Mouse (Mus musculus) lung, postnatal 10 days (tissue): ENCODE measurements around the gene Mpdu1.

ENCODE experiments used
- DNase-seq: peaks from one replicate; pipeline ENCODE4 v3.0.0; 2021

The Mpdu1 gene

DNA sequence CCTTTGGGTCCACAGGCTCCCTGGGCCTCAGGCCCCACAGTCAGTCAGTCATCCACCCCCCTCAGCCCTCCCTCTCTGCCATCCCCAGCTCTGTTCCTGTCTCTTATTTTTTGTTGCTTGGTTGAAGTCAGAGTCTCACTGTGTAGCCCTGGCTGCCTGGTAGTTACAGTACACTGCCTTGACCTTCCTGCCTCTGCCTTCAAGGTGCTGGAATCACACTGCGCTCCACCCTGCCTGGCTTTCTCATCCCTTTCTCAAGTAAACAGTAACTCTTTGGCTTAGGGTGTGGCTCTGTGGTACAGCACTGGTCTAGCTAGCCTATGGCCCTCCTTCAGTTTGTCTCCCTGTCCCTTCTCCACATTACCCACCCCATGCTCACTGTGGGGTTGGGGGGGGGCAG is 27.4 kb upstream of the Mpdu1 start:
- no peak for DNase-seq

DNA sequence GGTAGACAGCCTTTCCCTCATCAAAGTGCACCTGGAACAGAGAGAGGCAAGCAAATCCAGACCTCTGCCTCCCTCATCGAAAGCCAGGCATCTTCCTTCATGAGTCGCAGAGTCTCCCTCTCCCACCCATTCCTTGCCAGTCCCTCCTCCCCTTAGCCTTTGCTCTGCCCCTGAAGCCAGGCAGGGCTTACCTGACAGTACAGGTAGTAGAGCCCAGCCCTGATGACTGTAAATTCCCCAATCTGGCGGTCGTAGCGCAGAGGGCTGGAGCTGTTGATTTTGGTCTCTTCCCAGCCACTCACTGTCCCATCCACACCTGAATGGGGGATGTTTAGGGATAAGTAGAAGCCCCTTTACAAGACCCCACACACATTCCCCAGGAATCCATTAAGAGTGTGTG is 24.6 kb upstream of the Mpdu1 start:
- no peak for DNase-seq

DNA sequence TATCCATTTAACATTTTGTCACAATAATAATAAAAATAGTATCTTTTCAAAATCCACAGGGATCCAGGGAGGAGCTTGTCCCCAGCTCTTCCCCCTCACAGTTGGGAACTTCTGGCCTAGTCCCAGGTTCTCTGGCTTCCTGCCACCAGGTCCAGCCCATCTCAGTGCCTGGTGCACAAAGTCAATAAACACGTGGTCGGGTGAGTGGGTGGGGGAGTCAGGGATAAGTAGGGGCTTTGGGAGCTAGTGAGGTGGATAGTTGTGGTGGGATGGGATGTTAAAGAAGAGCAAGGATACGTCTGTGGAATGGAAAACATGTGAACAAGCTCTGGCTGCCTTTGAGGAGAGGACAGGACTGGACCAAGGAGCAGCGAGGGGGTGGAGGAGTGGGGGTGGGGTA is 23.9 kb upstream of the Mpdu1 start:
- peak; percentile 92 for DNase-seq

DNA sequence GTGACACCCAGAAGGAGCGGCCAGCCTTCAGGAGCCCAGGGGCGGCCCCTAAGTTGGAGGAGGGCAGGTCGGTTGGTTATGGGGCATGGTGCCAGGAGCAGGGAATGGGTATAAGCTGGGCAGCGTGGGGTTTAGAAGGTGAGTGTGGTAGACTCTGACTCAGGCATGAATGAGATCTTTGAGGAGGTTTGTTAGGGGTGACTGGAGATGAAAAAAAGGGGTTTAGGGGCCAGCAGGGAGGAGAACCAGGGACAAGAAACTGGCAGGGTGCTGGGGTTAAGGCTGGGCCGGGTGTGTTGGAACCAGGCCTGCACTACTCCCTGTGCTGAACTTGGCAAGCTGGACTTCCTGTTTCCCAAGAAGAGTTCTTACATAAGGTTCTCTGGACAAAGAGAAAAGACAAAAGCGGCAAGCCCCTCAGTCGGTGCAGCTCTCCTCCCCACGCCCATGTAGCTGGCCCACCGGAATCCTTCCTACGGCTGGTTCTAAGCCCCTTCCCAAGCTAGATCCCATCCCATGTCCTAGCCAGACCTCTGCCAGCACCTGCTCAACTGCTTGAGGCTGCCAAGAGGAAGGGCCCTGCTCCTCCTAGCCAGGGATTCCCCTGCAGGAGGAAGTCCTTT is 23.2 kb upstream of the Mpdu1 start, which contains the start of gene Tnfsf13:
Gene Tnfsf13 (minus strand): TSS at position 259 of the 623 bp plus-strand sequence.
- peak; percentile 91 for DNase-seq

DNA sequence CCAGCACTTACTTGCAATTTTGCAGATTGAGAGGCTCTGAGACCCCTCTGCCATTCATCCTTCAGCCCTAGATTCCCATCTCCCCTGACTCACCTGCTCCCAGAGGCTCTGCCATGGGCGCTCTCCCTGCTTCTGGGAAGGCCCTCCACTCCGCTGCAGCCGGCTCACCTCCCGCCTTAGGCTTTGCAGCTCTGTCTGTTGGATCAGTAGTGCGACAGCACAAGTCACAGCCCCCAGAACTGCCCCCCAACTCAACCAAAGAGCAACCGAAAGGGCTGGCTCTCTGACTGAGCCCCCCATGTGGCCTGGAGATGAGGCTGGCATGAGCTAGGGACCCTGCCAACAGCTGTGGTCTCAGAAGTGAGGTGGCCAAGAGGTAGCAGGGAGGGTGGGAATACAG is 22.5 kb upstream of the Mpdu1 start:
- DNase-seq: no peak

DNA sequence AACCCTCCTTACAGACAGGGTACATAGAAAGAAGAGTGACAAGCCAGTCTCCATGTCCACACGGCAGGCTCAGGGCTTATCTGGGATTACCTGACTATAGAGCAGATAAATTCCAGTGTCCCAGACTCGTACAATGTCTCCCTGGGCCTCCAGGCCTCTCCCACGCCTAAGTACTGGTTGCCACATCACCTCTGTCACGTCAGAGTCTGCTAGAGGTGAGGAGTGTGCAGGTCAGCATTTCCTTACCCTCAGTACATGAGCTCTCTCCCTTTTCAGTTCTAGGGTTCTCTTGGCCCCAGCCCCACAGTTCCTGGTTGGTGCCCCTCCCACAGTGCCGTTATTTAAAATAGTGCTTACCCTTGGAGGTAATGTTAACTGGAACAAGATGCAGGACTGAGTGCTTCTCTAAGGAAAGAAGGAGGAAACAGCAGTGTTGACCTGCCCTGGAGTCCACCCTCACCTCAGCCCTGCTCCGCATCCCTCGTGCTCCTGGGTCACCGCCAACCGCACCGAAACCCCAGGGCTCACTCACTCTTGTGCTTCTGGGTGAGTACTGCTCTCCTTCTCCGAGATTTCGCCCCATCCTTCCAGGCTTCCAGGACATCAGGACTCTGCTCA is 21.8 kb upstream of the Mpdu1 start:
- peak; percentile 45 for DNase-seq

DNA sequence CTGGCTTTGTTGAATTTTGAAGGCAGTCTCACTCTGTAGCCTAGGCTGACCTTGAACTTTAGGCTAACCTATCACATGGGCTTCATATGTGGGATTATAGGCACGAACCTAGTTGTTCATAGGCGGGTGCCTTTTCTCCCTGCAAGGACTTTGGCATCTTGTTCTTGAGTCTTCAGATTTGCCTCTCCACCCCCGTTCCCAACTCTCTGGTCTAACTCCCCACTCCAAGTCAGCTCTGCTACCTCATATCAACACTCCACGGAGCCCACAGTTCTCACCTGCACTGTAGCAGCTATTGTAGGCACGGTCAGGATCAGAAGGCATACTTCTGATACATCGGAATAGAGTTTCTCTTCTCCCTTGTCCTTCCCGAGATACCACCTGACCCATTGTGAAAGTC is 21.1 kb upstream of the Mpdu1 start:
- DNase-seq: no peak

DNA sequence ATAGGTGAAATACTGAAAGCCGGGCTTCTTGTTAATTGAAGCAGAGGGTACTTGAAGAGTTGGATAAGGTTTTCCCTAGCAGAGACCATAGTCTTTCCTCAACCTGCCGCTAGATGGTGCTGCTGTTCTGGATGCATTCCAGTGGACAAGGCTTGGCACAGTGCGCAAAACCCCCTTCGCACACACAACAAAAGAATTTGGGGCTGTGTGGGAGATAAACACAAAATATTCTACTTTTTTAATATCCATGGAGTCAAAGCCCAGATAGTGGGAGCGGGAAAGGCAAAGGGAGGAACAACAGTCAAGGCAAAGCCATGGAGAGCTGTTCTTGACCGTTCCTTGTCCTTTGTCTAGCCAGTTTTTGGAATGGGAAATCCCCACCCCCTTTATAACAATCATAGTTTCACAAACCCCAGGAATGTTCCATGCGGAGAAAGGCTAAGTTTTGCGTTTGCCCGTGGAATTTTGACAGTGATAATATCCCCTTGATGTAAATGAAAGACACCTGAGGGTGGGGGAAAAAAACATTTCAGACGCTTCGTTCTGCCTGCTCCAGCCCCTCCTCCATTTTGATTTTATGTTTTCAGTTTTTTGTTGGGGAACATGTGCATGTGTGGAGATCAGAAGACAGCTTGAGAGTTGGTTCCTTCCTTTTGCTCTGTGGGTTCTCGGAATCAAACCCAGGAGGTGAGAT is 20.5 kb upstream of the Mpdu1 start:
- DNase-seq: peak; percentile 96

DNA sequence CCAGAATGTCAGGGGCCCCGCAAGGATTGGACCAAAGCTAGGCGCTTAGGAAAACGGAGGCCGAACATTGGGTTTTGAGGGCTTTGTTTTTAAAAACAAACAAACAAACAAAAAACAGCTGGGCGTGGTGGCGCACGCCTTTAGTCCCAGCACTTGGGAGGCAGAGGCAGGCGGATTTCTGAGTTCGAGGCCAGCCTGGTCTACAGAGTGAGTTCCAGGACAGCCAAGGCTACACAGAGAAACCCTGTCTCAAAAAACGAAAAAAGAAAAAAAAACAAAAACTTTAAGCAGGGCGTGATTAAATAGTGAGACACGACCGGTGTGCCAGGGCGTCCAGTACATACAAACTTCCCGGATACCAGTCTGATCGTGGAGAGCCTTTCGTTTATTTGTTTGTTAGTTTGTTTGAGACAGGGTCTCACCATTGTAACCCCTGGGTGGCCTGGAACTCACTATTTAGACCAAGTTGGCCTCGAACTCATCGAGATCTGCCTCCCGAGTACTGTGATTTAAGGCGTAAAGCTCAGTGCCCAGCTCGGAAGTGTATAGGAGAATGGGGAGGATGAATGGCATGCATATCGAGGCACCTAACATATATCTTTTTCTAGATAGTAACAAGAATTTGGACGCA is 19.9 kb upstream of the Mpdu1 start:
- DNase-seq: no peak

DNA sequence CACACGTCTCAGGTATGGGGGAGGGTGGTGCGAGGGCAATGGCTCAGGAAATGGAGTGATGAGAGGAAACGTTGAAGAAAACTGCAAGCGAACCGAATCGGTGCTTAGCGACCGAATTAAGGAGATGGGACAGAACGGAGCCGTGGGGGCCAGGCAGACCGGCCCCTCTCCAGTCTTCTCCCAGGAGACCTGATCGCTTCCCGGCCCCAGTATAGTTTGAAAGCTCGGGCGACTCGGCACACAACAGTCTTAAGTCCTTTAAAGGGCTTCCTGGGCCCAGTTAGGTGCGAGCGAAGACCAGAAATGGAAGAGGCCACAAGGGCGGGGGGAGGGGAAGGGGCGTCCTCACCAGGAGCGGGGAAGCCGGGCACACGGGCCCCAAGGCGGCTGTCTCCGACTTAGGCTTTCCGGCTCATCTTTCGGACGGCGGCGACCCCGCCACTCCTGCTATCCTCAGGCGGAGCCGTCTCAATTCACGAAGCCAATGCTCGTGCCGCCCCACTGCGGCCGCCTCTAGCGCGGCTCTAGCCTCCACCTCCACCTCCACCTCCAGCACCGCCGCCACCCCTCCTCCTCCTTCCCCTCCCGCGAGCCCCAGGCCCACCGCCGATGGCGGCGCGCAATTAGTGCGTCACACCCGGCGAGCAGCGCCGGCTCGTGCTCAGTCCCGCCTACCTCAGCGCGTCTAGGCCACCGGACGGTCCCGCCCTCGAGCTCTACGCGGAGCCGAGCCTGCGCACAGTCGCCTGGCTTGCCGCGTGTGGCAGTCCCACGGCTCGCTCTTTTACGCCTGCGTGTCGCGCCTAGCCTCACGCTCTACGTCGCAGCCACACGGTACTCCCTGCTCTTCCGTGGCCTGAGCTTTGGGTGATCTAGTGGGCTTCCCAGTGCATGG is 19.1 kb upstream of the Mpdu1 start, which contains the start of gene Senp3:
Gene Senp3 (minus strand): TSS at position 771 of the 895 bp plus-strand sequence.
- peak; percentile 98 for DNase-seq

DNA sequence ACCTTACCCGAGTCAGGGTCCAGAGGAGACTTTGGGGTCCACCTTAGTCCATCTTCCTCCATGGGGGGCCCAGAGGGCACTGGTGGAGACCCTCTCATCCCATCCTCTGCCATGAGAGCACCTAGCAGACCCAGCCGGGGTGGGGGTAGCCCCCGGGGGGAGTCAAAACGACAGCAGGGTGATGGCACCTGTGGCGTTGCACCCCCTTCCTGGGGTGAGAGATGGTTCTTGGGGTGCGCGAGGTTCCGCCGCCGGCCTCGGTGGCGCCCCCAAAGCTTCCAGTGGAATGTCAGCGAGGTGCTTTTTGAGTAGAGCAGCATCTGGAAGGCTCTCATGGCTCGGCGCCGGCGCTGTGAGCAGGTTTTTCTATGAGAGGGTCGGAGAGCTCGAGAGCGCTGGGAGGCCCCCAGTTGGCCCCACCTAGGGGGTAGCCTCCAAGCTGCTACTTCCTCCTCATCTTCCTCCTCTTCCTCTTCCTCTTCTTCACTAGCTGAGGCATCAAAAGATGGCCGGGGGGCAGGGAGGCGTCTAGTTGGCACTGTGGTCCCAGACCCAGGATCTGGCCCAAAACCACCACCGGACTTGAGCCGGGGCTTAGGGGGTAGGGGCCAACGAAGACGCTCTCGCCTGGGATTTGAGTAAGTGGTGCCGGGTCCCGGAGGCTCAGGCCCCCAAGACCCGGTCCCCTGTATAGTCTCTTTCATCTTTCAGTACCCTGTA is 17.9 kb upstream of the Mpdu1 start:
- DNase-seq: no peak

DNA sequence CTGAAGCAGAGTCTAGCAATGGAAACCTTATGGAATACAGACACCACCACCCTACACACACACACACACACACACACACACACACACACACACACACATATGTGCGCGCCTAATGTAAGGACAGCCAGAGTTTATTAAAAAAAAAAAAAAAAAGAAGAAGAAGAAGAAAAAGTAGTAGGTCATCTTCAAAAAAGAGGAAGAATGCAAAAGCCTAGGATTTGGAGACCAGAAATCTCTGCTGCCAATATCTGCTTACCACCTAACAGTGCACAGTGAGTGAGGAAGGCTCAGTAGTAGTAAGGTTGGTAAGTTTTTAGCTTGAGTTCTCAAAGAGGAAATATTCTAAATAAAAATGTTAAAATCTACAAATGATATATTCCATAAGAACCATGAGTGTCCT is 16.7 kb upstream of the Mpdu1 start:
- DNase-seq: no peak

DNA sequence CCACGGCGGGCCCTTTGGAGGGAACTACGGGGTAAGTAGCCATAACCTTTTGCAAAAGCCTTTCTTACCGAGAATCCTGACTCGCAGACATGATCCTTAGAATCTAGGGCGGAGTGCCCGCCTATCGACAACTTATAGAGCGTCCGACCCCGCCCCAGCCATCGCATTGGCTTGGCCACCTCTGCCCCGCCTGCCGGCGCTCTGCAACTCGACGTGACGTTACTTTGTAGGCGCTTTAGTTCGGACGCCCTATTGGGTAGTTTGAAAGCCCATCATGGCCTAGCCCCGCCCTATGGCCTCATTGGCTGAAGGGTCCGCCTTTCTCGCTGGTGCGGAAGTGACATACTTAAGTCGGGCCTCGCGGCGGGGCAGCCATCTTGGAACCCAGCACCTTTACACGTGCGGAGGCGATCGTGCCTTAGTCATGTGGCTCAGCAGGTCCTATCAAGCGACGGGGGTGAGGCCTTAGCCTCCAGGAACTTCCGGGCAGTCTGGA is 9.8 kb upstream of the Mpdu1 start, which contains the start of gene Eif4a1:
Gene Eif4a1 (minus strand): TSS at position 213 of the 496 bp plus-strand sequence.
- DNase-seq: peak; percentile 100

DNA sequence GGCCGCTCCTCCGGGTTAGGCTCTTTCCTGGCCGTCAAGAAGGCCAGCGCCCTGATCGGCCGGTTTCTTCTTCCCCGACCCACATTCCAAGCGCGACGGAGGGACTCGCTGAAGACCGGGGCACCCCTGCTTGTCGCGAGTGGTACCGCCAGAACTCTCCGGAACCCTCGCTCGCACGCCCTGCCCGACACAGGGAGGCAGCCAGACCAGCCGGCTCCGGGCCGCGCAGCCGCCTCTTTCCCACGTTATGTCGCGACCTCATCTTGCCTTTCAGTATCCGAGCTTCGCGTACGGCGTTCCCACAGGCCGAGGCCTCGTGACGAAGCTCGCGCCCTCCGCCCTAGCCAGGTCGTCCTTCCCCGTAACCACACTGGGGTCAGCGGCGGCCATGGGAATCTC is 9.3 kb upstream of the Mpdu1 start:
- no peak for DNase-seq

DNA sequence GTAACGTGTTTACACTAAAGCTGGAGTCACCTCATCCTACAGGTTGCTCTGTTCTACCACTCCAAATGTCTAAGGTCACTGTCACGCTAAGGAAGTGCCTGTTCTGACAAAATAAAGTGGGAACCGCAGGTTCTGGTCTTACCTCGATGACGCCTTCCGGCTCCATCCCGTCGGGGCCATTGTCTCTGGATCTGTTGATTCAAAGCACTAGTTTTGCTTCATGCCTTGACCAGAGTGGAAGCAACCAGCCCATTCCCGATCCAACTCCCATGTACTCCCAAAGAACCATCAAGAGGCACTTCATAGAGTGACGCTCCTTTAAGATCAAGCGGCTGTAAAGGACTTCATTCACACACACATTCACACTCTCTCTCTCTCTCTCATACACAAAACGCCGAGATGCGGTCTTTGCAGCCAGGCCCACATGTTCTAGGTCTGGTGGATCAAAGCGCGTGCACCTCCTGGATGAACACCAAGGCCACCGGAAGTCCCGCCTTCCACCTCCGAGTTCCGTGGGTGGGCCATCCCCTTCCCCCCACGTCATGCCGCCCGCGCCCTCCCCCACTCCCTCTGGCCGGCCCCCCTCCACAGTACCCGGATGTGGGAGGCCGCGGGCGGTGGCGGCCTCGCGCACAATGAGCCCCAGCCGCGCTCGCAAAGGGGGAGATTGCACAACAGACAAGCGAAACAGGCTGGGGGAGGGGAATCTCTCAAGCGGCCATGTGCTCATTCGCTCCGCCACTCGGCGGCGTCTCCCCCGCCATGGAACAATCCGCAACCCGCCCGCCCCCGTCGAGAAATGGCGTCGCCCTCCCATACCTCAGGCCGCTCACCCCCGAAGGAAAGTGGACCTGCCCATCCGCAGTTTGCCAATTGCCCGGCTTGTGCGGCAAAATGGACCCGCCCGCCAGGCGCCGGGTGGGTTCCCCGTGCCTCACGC is 8.6 kb upstream of the Mpdu1 start:
- peak; percentile 97 for DNase-seq

DNA sequence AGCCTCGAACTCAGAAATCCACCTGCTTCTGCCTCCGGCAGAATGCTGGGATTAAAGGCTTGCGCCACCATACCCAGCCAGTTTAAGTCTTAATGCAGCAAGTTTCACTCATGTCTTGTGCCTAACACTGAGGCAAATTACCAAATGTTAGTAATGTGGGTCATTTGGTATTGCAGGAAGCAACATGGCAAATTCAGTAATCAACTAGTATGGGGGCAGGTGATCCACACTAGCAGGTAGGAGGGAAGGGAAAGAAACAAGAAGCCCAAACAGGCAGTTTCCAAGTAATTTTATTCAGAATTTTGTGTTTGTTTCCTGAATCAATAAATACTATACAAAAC is 4.2 kb upstream of the Mpdu1 start:
- no peak for DNase-seq

DNA sequence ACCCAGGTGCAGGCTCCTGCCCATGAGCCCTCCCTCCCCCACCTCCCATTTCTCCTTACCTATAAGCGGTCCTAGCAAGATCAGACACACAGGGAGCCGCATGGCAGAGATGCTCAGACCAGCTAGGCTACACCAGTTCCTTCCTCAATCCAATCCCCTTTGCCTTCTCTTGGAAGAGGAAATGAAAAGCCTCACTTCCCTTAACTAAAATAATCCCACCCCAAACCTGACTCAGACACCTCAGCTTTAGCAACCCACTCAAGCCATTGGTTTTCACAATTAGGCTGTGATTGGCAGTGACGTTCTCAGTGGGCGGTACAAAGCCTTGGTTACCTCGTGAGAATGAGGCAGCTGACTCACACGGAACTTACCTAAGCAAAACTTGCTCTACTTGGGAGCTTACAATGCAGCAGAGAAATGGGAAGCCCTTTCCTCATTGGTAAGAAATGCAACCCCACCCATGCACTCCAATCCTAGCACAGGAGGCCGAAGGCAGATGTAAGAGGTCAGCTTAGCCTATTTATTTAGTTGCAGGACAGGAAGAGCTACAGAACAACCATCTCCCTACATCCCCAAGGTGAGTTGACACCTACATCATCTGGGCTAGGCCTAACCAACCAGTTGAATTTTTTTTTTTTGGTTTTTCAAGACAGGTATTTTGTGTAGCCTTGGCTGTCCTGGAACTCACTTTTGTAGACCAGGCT is 3.7 kb upstream of the Mpdu1 start, which contains the start of gene Cd68:
Gene Cd68 (minus strand): TSS at position 193 of the 704 bp plus-strand sequence.
- DNase-seq: peak; percentile 71

DNA sequence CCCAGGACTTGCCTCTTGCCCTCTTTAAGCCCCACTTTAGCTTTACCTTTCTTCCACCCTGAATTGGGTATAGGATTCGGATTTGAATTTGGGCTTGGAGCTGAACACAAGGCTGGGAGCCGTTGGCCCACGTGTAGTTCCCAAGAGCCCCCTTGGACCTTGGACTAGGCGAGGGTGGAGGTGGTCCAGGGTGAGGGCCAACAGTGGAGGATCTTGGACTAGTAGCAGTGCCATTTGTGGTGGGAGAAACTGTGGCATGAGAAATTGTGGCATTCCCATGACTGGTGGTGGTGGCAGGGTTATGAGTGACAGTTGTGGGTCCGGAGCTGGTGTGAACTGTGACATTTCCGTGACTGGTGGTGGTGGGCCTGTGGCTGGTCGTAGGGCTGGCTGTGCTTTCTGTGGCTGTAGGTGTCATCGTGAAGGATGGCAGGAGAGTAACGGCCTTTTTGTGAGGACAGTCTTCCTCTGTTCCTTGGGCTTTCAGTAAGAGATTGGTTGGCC is 3.1 kb upstream of the Mpdu1 start:
- no peak for DNase-seq

DNA sequence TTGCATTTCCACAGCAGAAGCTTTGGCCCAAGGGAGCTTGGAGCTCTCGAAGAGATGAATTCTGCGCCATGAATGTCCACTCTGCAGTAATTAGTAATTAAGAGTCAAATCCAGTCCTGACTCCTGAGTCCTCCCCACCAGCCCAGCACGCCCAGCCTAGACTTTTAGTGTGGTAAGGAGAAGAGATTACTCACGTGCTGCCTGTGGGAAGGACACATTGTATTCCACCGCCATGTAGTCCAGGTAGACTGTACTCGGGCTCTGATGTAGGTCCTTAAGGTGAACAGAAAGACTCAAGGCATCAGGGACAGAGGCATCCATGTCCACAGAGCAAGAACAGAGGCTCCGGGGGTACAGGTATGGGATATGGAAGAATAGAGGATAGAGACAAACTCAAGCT is 2.4 kb upstream of the Mpdu1 start:
- no peak for DNase-seq

DNA sequence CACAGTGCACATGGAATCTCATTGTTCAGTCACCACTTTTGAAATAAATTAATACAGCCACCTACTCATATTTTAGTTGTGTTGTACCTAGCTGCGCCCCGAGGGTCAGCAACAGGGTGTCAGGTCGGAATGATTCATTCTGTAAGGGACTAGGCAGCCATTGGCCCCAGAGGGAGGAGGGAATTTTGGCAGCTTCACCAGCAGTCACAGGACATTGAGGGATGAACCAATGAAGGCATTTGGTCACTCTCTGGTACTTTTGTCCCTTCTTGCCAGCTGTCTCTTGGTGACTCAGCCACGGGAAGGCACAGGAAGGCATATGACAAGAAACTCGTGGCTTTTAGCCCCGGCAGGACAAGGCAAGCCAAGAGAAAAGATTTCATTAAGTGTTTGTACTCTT is 1.4 kb upstream of the Mpdu1 start:
- peak; percentile 26 for DNase-seq
